Mouse (Mus musculus): Measurements from ENCODE around the gene Oard1.

- no peak for TF ChIP-seq CTCF (IDR thresholded peaks at IDR 0.05; ENCODE audit: low read depth, low read length)
- TF ChIP-seq POLR2A (IDR thresholded peaks at IDR 0.05; ENCODE audit: insufficient read depth, low read length) = no peak
These were observed 18.4 kb upstream of the Oard1 start for GRCm38 (mm10) chr17:48391446-48391845.
